Mouse (Mus musculus) midbrain, embryonic 14.5 days (tissue): ENCODE results near the gene Phf12. TPM values are rescaled to one million over a fixed set of nuclear protein-coding genes. Genes with fewer than 3 reads are reported as not detected.

Source experiments
- ATAC-seq: fragments of 200-750 bp; cut with Nextera tagmentation; 2 replicates; pipeline ENCODE4 v1.8.0; 2017; ENCODE audit warnings: moderate number of reproducible peaks, moderate library complexity; ENCODE audit not compliant: low FRiP score, low TSS enrichment
- DNase-seq: peaks from one replicate; pipeline ENCODE4 v3.0.0-alpha.2; 2015
- H3K27ac ChIP-seq: fragments of 300-500 bp; sonication (generic); replicated peaks from 2 replicates; pipeline ENCODE4 v1.5.1; 2014; ENCODE audit warnings: mild to moderate bottlenecking, low read depth, low read length, moderate library complexity
- H3K27me3 ChIP-seq: fragments of 300-500 bp; sonication (generic); 2 replicates; pipeline ENCODE4 v1.6.1; 2014; ENCODE audit warnings: low read length, control low read depth, mixed read lengths; ENCODE audit not compliant: control insufficient read depth, insufficient read depth
- H3K36me3 ChIP-seq: fragments of 300-500 bp; sonication (generic); 2 replicates; pipeline ENCODE4 v1.6.1; 2014; ENCODE audit warnings: low read length, control low read depth; ENCODE audit not compliant: control insufficient read depth, insufficient read depth
- H3K4me1 ChIP-seq: fragments of 300-500 bp; sonication (generic); 2 replicates; pipeline ENCODE4 v1.6.1; 2014; ENCODE audit warnings: mild to moderate bottlenecking, antibody characterized with exemption, low read length, control low read depth; ENCODE audit not compliant: control insufficient read depth, insufficient read depth
- H3K4me2 ChIP-seq: fragments of 300-500 bp; sonication (generic); 2 replicates; pipeline ENCODE4 v1.6.1; 2014; ENCODE audit warnings: mild to moderate bottlenecking, low read length, moderate library complexity
- H3K4me3 ChIP-seq: fragments of 300-500 bp; sonication (generic); replicated peaks from 2 replicates; pipeline ENCODE4 v1.5.1; 2014; ENCODE audit warnings: low read depth, low read length
- H3K9ac ChIP-seq: fragments of 300-500 bp; sonication (generic); replicated peaks from 2 replicates; pipeline ENCODE4 v1.6.1; 2014; ENCODE audit warnings: mild to moderate bottlenecking, low read length, moderate library complexity
- H3K9me3 ChIP-seq: fragments of 300-500 bp; sonication (generic); 2 replicates; pipeline ENCODE4 v1.6.1; 2016; ENCODE audit warnings: low read length, control low read depth, mixed read lengths; ENCODE audit not compliant: control insufficient read depth
- whole genome bisulfite sequencing: fragments of 180-500 bp; shearing (Covaris S2); extraction: QIAGEN DNeasy Blood & Tissue Kit; methylation state at CpG from one replicate; pipeline ENCODE4 v1.1.7; 2014; 5-methylcytosine and 5-hydroxymethylcytosine counted together
- polyA plus RNA-seq: library from polyadenylated mRNA; unstranded; fragments of >200 nt; fragmentation: Nextera tagmentation; extraction: Ambion mirVana; gene quantifications from 2 replicates; pipeline ENCODE4 v1.2.1, GENCODE M21; 2014

The Phf12 gene
- polyA plus RNA-seq, 1 experiment from 2014 or later: 20.3 TPM

- WGBS: 78% methylated on average over 5 of the region's 5 CpGs
- Histone ChIP-seq H3K4me2 (no peak overlapping the region), H3K9ac (no peak overlapping the region), H3K9me3 (no peaks in the 10 kb centered on the region), H3K4me3 (no peak overlapping the region), H3K4me1 (peaks cover 22% of the 10 kb centered on the region), H3K36me3 (peaks cover 20% of the 10 kb centered on the region), H3K27me3 (peaks cover 3% of the 10 kb centered on the region; the same call in 1 of the 2 replicates), H3K27ac (no peak overlapping the region)
- DNase-seq (no peak), ATAC-seq (no peak)
Observed at GRCm38 (mm10) chr11:77950797-77951228, 31.7 kb upstream of the Phf12 start.

- H3K27me3 ChIP-seq: peaks cover 5% of the 10 kb centered on the region; the same call in 1 of the 2 replicates
- peak; percentile 31 for DNase-seq
- H3K4me3 ChIP-seq: no peak overlapping the region
- H3K9ac ChIP-seq: no peak overlapping the region
- peaks cover 3% of the 10 kb centered on the region; the same call in 1 of the 2 replicates for H3K4me1 ChIP-seq
- peaks cover 29% of the 10 kb centered on the region for H3K36me3 ChIP-seq
- H3K4me2 ChIP-seq: no peak overlapping the region
- no peak for ATAC-seq
- H3K9me3 ChIP-seq: no peaks in the 10 kb centered on the region
- WGBS: 63% methylated on average over 9 of the region's 9 CpGs
- H3K27ac ChIP-seq: no peak overlapping the region
Observed at GRCm38 (mm10) chr11:77953671-77954070, 28.9 kb upstream of the Phf12 start.

GRCm38 (mm10) chr11:77956428-77956827, 26.1 kb upstream of the Phf12 start:
- Histone ChIP-seq H3K36me3 (peaks cover 29% of the 10 kb centered on the region), H3K4me1 (peaks cover 14% of the 10 kb centered on the region; the same call in 1 of the 2 replicates), H3K9ac (no peak overlapping the region), H3K4me3 (no peak overlapping the region), H3K27ac (no peak overlapping the region), H3K9me3 (no peaks in the 10 kb centered on the region), H3K4me2 (no peak overlapping the region), H3K27me3 (peaks cover 5% of the 10 kb centered on the region; the same call in 1 of the 2 replicates)
- no peak for DNase-seq
- 77% methylated on average over 3 of the region's 3 CpGs for WGBS
- ATAC-seq: no peak

- Histone ChIP-seq H3K4me2 (no peak overlapping the region), H3K27ac (no peak overlapping the region), H3K9me3 (no peaks in the 10 kb centered on the region), H3K4me3 (no peak overlapping the region), H3K9ac (no peak overlapping the region), H3K27me3 (0 out of 2 replicates have a peak, but pooled peaks cover 5% of the 10 kb centered on the region), H3K4me1 (peaks cover 14% of the 10 kb centered on the region; the same call in 1 of the 2 replicates), H3K36me3 (peaks cover 29% of the 10 kb centered on the region)
- no peak for DNase-seq
- WGBS: 88% methylated on average over 2 of the region's 2 CpGs
- no peak for ATAC-seq
Observed at GRCm38 (mm10) chr11:77958268-77958667, 24.3 kb upstream of the Phf12 start.

GRCm38 (mm10) chr11:77958932-77959331, 23.6 kb upstream of the Phf12 start:
- DNase-seq (no peak), ATAC-seq (no peak)
- H3K9me3 ChIP-seq: no peaks in the 10 kb centered on the region
- 0 out of 2 replicates have a peak, but pooled peaks cover 5% of the 10 kb centered on the region for H3K27me3 ChIP-seq
- H3K4me3 ChIP-seq: no peak overlapping the region
- H3K4me1 ChIP-seq: peaks cover 14% of the 10 kb centered on the region; the same call in 1 of the 2 replicates
- no peak overlapping the region; the same call in 1 of the 2 replicates for H3K9ac ChIP-seq
- no peak overlapping the region for H3K27ac ChIP-seq
- 71% methylated on average over 9 of the region's 9 CpGs for WGBS
- H3K4me2 ChIP-seq: no peak overlapping the region
- H3K36me3 ChIP-seq: peaks cover 23% of the 10 kb centered on the region

- no peak overlapping the region for H3K4me2 ChIP-seq
- H3K27me3 ChIP-seq: 0 out of 2 replicates have a peak, but pooled peaks cover 5% of the 10 kb centered on the region
- 52% methylated on average over 9 of the region's 9 CpGs for WGBS
- no peak for ATAC-seq
- DNase-seq: no peak
- no peak overlapping the region for H3K9ac ChIP-seq
- H3K27ac ChIP-seq: no peak overlapping the region
- no peak overlapping the region for H3K4me3 ChIP-seq
- H3K4me1 ChIP-seq: peaks cover 24% of the 10 kb centered on the region
- H3K36me3 ChIP-seq: peaks cover 14% of the 10 kb centered on the region; the same call in 1 of the 2 replicates
- H3K9me3 ChIP-seq: no peaks in the 10 kb centered on the region
Observed at GRCm38 (mm10) chr11:77960199-77960598, 22.4 kb upstream of the Phf12 start.

GRCm38 (mm10) chr11:77960898-77961297, 21.7 kb upstream of the Phf12 start:
- Histone ChIP-seq H3K9me3 (no peaks in the 10 kb centered on the region), H3K36me3 (peaks cover 8% of the 10 kb centered on the region; the same call in 1 of the 2 replicates), H3K27me3 (0 out of 2 replicates have a peak, but pooled peaks cover under 1% of the 10 kb centered on the region), H3K27ac (no peak overlapping the region), H3K9ac (no peak overlapping the region), H3K4me3 (no peak overlapping the region), H3K4me2 (no peak overlapping the region), H3K4me1 (peaks cover 31% of the 10 kb centered on the region)
- DNase-seq (no peak), ATAC-seq (no peak)
- 53% methylated on average over 5 of the region's 5 CpGs for WGBS

- Histone ChIP-seq H3K36me3 (0 out of 2 replicates have a peak, but pooled peaks cover 5% of the 10 kb centered on the region), H3K4me2 (no peak overlapping the region), H3K4me1 (peaks cover 39% of the 10 kb centered on the region), H3K27me3 (no peaks in the 10 kb centered on the region), H3K4me3 (no peak overlapping the region), H3K9ac (no peak overlapping the region), H3K27ac (no peak overlapping the region), H3K9me3 (no peaks in the 10 kb centered on the region)
- ATAC-seq (no peak), DNase-seq (no peak)
- 94% methylated on average over 10 of the region's 10 CpGs for WGBS
Observed at GRCm38 (mm10) chr11:77962946-77963345, 19.6 kb upstream of the Phf12 start.
